Mouse (Mus musculus) kidney, adult 2 months (tissue): ENCODE measurements at regions not wholly inside any gene's neighbourhood (a gene's known extent, or its start where the extent isn't known, plus 50 kb on each side); places are given as distances from the start of the nearest gene placed in this dataset.

Experiments
- DNase-seq: peaks from one replicate; pipeline ENCODE4 v3.0.0; 2021
- H3K27ac ChIP-seq: fragments of 200-500 bp; 2 replicates; pipeline ENCODE4 v1.5.1; 2012; ENCODE audit warnings: low read depth, low read length, control low read depth, inconsistent platforms; ENCODE audit not compliant: insufficient read depth
- H3K27me3 ChIP-seq: fragments of 200-500 bp; replicated peaks from 2 replicates; pipeline ENCODE4 v1.6.1; 2012; ENCODE audit warnings: mild to moderate bottlenecking, moderate library complexity, low read length, inconsistent platforms; ENCODE audit not compliant: control insufficient read depth, insufficient read depth
- H3K36me3 ChIP-seq: fragments of 200-500 bp; 2 replicates; pipeline ENCODE4 v1.6.1; 2012; ENCODE audit warnings: mild to moderate bottlenecking, moderate library complexity, low read length, inconsistent platforms; ENCODE audit not compliant: control insufficient read depth, insufficient read depth
- H3K4me1 ChIP-seq: fragments of 200-500 bp; 2 replicates; pipeline ENCODE4 v1.6.1; 2011; ENCODE audit warnings: low read length; ENCODE audit not compliant: control insufficient read depth, insufficient read depth
- H3K4me3 ChIP-seq: fragments of 200-500 bp; 2 replicates; pipeline ENCODE4 v1.5.1; 2011; ENCODE audit warnings: mild to moderate bottlenecking, low read depth, low read length, control low read depth; ENCODE audit not compliant: insufficient read depth
- CTCF ChIP-seq: fragments of 200-500 bp; conservative IDR thresholded peaks from 2 replicates; pipeline ENCODE4 v1.5.1; 2011; ENCODE audit warnings: low read depth, mild to moderate bottlenecking, control low read depth, low read length, moderate library complexity, mixed read lengths; ENCODE audit not compliant: insufficient read depth, insufficient read length
- POLR2A ChIP-seq: fragments of 200-500 bp; IDR thresholded peaks from one replicate; pipeline ENCODE4 v1.6.1; 2011; ENCODE audit warnings: low read depth, low read length, control low read depth
- WGBS: fragments of 180-500 bp; shearing (Covaris S2); methylation state at CpG from one replicate; pipeline ENCODE4 v1.1.7; 2018; 5-methylcytosine and 5-hydroxymethylcytosine counted together

DNA sequence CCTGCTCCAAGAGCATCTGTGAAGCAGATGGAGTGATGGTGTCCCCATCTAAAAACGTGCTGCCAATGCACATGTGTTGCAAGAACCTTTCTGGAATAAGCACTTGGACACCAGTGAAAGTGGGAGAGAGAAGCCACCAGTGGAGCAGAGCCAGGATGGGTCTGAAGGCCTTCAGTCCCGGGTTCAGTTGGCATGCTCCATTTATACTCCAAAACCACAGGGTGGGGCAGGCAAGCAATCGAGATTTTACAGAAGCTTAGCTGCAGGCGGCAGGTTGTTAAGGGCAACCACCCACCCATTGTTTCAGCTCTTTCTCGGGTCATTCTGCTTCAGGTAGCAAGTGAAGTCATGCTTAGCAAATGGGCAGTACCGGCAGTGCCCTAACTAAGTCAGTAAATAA is 51.8 kb upstream of the Sv2b start:
- 19% methylated on average over 6 of the region's 6 CpGs for WGBS
- no peak for DNase-seq
- no peak for TF ChIP-seq CTCF
- TF ChIP-seq POLR2A: no peak

GRCm38 (mm10) chr7:75362541-75362940 is 53.5 kb upstream of the Sv2b start:
- TF ChIP-seq POLR2A: no peak
- no peak for TF ChIP-seq CTCF
- Histone ChIP-seq H3K27me3 (no peaks in the 10 kb centered on the region), H3K36me3 (no peaks in the 10 kb centered on the region), H3K4me3 (no peak overlapping the region), H3K27ac (no peak overlapping the region), H3K4me1 (no peaks in the 10 kb centered on the region)
- DNase-seq: no peak
- 74% methylated on average over 6 of the region's 6 CpGs for WGBS

More for the DNA sequence above, 51.8 kb upstream of the Sv2b start:
- Histone ChIP-seq H3K27me3 (no peaks in the 10 kb centered on the region), H3K4me3 (no peak overlapping the region), H3K4me1 (no peaks in the 10 kb centered on the region), H3K27ac (no peak overlapping the region), H3K36me3 (no peaks in the 10 kb centered on the region)

GRCm38 (mm10) chr7:75365480-75365879 is 56.4 kb upstream of the Sv2b start:
- Histone ChIP-seq H3K27me3 (no peaks in the 10 kb centered on the region), H3K36me3 (no peaks in the 10 kb centered on the region), H3K27ac (no peak overlapping the region), H3K4me1 (no peaks in the 10 kb centered on the region), H3K4me3 (no peak overlapping the region)
- DNase-seq: no peak
- 75% methylated on average over 3 of the region's 3 CpGs for WGBS
- TF ChIP-seq POLR2A: no peak
- no peak for TF ChIP-seq CTCF

DNA sequence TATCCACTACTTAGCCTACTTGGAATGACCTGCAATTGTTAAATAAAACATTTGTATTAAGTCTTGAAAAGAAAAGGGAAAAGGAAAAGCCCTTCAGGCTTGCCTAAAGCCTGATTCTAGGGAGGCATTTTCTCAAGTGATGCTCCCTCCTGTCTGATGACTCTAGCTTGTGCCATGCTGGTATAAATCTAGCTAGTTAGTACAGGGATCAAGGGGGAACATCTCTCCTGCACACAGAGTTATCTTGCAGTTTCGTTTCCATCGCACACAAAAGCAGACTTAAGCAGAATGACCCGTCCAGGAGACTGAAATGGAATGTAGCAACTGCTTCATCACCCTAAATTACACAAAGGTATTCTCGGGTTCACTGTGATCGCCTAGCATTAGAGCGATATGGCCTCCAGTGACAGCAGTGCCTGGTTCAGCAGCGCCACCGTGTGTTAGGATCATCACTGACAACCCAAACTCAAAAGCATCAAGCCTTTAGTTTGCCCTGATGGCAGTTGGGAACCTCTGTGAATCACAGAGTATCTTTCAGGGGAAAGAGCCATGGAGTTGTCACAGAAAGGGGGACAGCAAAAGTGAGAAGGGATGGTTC is 57.3 kb upstream of the Sv2b start:
- no peaks in the 10 kb centered on the region for H3K4me1 ChIP-seq
- TF ChIP-seq POLR2A: no peak
- TF ChIP-seq CTCF: peak; percentile 99
- no peaks in the 10 kb centered on the region for H3K27me3 ChIP-seq
- no peak overlapping the region for H3K4me3 ChIP-seq
- no peaks in the 10 kb centered on the region for H3K36me3 ChIP-seq
- peak; percentile 74 for DNase-seq
- WGBS: 3% methylated on average over 8 of the region's 8 CpGs
- no peak overlapping the region for H3K27ac ChIP-seq

- 64% methylated on average over 9 of the region's 9 CpGs for WGBS
- H3K27ac ChIP-seq: no peak overlapping the region
- H3K36me3 ChIP-seq: no peaks in the 10 kb centered on the region
- H3K27me3 ChIP-seq: no peaks in the 10 kb centered on the region
- TF ChIP-seq POLR2A: no peak
- TF ChIP-seq CTCF: no peak
- no peak for DNase-seq
- H3K4me3 ChIP-seq: no peak overlapping the region
- H3K4me1 ChIP-seq: no peaks in the 10 kb centered on the region
Observed at GRCm38 (mm10) chr7:75368315-75368714, 59.3 kb upstream of the Sv2b start.

DNA sequence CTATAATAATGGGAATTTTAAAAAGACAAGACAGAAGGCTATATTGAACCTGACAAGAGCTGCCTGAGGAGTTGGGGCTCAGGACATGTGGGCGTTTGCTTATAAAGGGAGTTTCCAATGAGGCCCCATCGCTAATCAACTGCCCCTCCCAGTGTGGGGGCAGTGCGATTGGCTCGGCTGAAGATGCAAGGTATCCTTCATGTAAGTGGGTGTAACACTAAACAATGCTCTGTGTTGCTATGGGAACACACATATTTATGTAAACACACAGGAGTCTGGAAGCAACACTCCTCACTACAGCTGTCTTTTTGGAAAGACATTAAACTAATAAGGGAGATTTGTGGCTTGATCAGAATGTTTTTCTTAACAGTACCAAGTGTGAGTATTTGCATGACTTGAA is 60.3 kb upstream of the Sv2b start:
- no peak overlapping the region for H3K27ac ChIP-seq
- TF ChIP-seq CTCF (no peak), POLR2A (no peak)
- no peak for DNase-seq
- H3K27me3 ChIP-seq: no peaks in the 10 kb centered on the region
- WGBS: 56% methylated on average over 4 of the region's 4 CpGs
- no peak overlapping the region for H3K4me3 ChIP-seq
- H3K4me1 ChIP-seq: no peaks in the 10 kb centered on the region
- no peaks in the 10 kb centered on the region for H3K36me3 ChIP-seq

GRCm38 (mm10) chr7:75370595-75371519 is 61.8 kb upstream of the Sv2b start:
- no peak overlapping the region for H3K27ac ChIP-seq
- WGBS: 35% methylated on average over 12 of the region's 12 CpGs

More at GRCm38 (mm10) chr7:75370595-75371519, 61.8 kb upstream of the Sv2b start:
- peak; percentile 79 for DNase-seq
- TF ChIP-seq CTCF (peak; percentile 82), POLR2A (no peak)
- Histone ChIP-seq H3K27me3 (no peaks in the 10 kb centered on the region), H3K4me3 (no peak overlapping the region), H3K4me1 (no peaks in the 10 kb centered on the region), H3K36me3 (no peaks in the 10 kb centered on the region)
